Mouse (Mus musculus) erythroblast, embryonic 14.5 days (primary cell): ENCODE measurements around the gene Il9. TPM values are rescaled to one million over a fixed set of nuclear protein-coding genes. Genes with fewer than 3 reads are reported as not detected.

Experiments
- H3K27me3 ChIP-seq: 2 replicates; pipeline ENCODE4 v1.6.1; 2012; ENCODE audit warnings: inconsistent platforms; ENCODE audit not compliant: control insufficient read depth
- H3K36me3 ChIP-seq: 2 replicates; pipeline ENCODE4 v1.6.1; 2012; ENCODE audit warnings: mild to moderate bottlenecking, inconsistent platforms; ENCODE audit not compliant: control insufficient read depth
- H3K4me1 ChIP-seq: 2 replicates; pipeline ENCODE4 v1.6.1; 2012; ENCODE audit warnings: inconsistent platforms; ENCODE audit not compliant: control insufficient read depth
- H3K4me3 ChIP-seq: replicated peaks from 2 replicates; pipeline ENCODE3; 2012; ENCODE audit warnings: moderate library complexity, mild to moderate bottlenecking, inconsistent platforms
- H3K9me3 ChIP-seq: 2 replicates; pipeline ENCODE4 v1.6.1; 2012; ENCODE audit warnings: low read length, inconsistent platforms, mixed read lengths; ENCODE audit not compliant: control insufficient read depth
- GATA1 ChIP-seq: IDR thresholded peaks from 2 replicates; pipeline ENCODE4 v1.6.1; 2012; ENCODE audit warnings: low read length, inconsistent platforms, mixed read lengths
- TAL1 ChIP-seq: IDR thresholded peaks from 3 replicates; pipeline ENCODE4 v1.6.1; 2012; ENCODE audit warnings: low read length, inconsistent platforms, mixed read lengths
- polyA plus RNA-seq: library from polyadenylated mRNA; stranded (reverse); fragments of >175 nt; gene quantifications from 2 replicates; pipeline ENCODE4 v1.2.3, GENCODE M21; 2012

The Il9 gene
- polyA plus RNA-seq, 1 experiment = not detected

DNA sequence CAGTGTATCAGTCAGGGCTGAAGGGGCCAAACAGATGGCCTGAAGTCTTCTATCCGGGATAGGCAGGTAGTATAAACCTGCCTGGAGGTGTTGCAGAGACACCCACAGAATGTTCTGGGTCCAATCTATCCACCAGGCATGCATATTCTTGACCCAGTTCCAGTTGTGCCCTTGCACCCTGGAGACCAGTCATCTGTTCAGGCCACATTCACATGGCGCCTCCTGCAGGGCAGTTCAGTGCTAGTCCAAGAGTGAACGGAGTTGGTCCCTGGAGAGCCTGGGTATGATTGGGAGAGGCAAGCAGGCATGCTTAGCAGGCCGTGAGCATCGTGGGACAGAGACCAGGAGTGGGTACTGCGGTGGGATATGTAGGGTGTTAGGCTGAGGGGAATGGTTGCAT, 4.0 kb downstream of the Il9 start:
- no peaks in the 10 kb centered on the region for H3K27me3 ChIP-seq
- TF ChIP-seq TAL1 (no peak), GATA1 (no peak)
- no peaks in the 10 kb centered on the region for H3K4me1 ChIP-seq
- no peaks in the 10 kb centered on the region for H3K9me3 ChIP-seq
- H3K4me3 ChIP-seq = no peak overlapping the region
- no peaks in the 10 kb centered on the region for H3K36me3 ChIP-seq

DNA sequence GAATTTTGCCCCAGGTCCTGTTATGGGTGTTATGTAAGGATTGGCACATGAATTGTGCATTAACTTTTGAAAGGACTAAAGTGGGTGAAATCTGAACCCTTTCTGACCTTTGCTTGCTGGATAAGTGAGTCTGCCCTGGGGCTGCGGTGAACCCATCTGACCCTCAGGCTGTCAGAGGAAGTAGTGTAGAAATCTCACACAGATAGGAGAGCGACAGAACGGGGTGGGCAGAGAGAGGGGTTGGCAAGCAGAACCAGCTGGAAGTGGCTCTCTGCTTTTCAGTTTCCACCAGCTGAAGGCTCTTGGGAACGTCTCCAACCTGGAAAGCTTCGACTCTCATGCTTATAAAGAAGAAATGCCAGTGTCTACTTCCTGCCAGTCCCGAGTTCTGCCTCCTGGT, 4.8 kb downstream of the Il9 start:
- TF ChIP-seq GATA1 (no peak), TAL1 (no peak)
- no peaks in the 10 kb centered on the region for H3K36me3 ChIP-seq
- H3K27me3 ChIP-seq = no peaks in the 10 kb centered on the region

DNA sequence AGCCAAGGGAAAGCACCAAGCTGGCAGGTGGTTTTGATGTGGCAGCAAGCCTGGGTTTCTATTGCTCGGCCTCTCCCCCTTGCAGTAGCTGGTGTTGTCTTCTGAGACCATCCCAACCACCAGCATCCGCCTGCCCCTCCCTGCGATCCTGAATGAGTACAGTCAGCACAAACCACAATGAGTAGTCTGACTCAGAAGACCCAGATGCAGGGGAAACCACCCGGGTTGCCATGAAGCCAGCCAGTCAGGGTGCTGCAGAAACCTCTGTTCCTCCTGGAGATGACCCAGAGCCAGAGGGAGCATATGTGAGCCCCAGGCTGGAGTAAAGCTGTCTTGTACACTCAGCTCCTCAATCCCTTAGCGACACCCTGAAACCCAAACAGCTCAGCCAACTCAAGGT, 5.3 kb downstream of the Il9 start:
- Histone ChIP-seq H3K4me3 (no peak overlapping the region), H3K4me1 (no peaks in the 10 kb centered on the region), H3K36me3 (no peaks in the 10 kb centered on the region), H3K9me3 (no peaks in the 10 kb centered on the region), H3K27me3 (no peaks in the 10 kb centered on the region)
- TF ChIP-seq GATA1 = no peak

More for the DNA sequence above, 4.8 kb downstream of the Il9 start:
- H3K9me3 ChIP-seq = no peaks in the 10 kb centered on the region
- no peaks in the 10 kb centered on the region for H3K4me1 ChIP-seq
- no peak overlapping the region for H3K4me3 ChIP-seq

DNA sequence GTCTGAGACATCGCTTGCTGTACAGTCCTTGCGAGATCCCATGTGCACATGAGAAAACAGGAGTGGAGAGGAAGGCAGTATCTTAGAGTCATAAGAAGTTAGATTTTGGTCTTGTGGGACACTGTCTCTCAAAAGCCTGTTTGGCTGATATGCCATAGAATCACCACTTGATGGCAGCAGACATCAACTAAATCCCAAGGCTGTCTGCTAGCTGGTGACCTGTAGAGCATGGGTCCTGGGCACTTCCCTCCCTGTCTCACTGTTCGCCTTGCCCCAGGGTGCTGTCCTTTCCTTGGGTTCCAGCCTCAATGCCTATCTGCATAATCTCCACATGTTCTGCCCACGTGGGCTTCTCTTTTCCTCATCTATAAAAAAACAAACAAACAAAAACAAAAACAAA, 6.7 kb downstream of the Il9 start:
- no peaks in the 10 kb centered on the region for H3K9me3 ChIP-seq
- TF ChIP-seq GATA1 = no peak
- TF ChIP-seq TAL1 = no peak
- H3K27me3 ChIP-seq = no peaks in the 10 kb centered on the region
- H3K4me1 ChIP-seq = no peaks in the 10 kb centered on the region
- H3K4me3 ChIP-seq = no peak overlapping the region
- H3K36me3 ChIP-seq = no peaks in the 10 kb centered on the region; the same call in 1 of the 2 replicates

DNA sequence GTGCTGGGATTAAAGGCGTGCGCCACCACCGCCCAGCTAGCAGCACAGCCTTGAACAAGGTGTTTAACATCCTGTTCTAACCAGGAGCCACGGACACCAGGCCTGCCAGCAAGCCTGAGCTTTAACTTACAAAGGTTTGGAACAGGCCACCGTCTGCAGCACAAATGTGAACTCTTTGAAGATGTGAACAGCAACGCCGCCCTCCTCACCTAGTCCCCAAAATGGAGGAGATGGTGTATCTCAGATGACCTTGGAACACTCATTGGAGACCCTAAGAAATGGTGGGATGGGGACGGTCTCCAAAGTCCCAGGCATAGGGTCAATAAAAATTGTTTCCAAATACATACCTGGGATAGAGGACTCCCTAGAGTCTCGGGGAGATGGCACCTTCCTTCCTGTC, 9.4 kb downstream of the Il9 start:
- no peak for TF ChIP-seq GATA1
- TF ChIP-seq TAL1 = no peak
- H3K27me3 ChIP-seq = no peaks in the 10 kb centered on the region
- H3K36me3 ChIP-seq = no peaks in the 10 kb centered on the region; the same call in 1 of the 2 replicates
- H3K9me3 ChIP-seq = no peaks in the 10 kb centered on the region
- no peaks in the 10 kb centered on the region for H3K4me1 ChIP-seq
- H3K4me3 ChIP-seq = no peak overlapping the region

DNA sequence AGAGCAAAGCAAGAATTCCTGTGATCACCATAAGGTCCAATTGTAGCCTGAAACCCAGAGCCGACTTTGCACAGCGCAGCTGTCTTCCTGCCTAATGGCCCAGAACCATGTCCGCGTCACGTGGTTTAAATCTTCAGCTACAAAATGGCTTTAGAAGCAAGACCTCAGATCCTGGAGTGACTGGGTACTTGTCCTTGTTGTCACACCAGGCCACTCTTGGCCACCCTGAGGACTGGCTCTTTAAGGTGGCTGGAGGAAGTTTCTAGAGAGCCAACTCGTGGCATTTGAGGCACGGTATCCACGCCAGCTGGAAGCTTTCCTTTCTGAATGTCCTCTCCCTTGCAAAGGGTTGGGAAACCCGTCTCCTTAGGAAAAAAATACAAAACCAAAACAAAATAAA, 10.1 kb downstream of the Il9 start:
- Histone ChIP-seq H3K36me3 (no peaks in the 10 kb centered on the region; the same call in 1 of the 2 replicates), H3K27me3 (no peaks in the 10 kb centered on the region), H3K4me3 (no peak overlapping the region), H3K9me3 (no peaks in the 10 kb centered on the region), H3K4me1 (no peaks in the 10 kb centered on the region)
- TF ChIP-seq TAL1 = no peak
- no peak for TF ChIP-seq GATA1

DNA sequence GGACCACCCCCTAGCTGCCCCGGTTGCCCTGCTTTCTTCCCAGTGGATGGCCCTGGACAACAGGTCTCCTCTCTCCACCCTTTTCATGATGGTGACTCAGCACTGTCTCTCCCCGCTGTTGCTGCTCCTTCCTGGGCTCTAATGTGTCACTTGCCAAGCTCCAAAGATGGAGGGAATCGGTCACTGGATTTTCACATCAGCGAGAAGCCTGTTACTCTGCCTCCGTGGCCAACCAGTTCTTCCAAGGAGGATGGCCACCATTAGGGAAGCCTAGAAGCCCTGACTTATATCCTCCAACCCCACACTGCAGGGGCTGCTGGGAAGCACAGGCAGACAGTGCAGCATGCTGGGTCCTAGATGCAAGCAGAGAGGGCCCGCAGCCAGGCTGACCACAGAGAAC, 10.8 kb downstream of the Il9 start:
- Histone ChIP-seq H3K4me3 (no peak overlapping the region), H3K9me3 (no peaks in the 10 kb centered on the region), H3K36me3 (no peaks in the 10 kb centered on the region; the same call in 1 of the 2 replicates), H3K27me3 (no peaks in the 10 kb centered on the region), H3K4me1 (no peaks in the 10 kb centered on the region)
- TF ChIP-seq GATA1 (no peak), TAL1 (no peak)

DNA sequence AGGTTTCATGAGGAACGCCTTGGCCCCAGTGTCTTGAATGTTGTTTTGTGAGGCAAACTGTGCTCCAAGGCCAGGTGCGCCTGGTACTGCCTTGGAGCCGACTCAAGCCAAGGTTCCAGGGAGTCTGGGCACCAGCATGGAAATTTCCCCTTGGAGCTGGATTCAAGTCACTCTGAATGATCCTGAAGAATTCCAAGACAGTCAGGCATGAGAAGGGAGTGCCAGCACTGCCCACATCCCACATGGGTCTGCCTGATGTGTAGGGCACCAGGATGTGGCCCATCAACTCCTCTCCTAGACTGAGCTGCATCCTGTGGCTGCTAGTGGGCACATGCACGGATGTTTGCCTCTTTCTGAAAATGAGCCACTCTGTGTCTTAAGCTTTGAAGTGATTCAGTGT, 13.5 kb downstream of the Il9 start:
- H3K27me3 ChIP-seq = no peaks in the 10 kb centered on the region
- no peaks in the 10 kb centered on the region; the same call in 1 of the 2 replicates for H3K36me3 ChIP-seq
- TF ChIP-seq TAL1 = no peak
- no peak for TF ChIP-seq GATA1
- no peak overlapping the region for H3K4me3 ChIP-seq
- no peaks in the 10 kb centered on the region for H3K4me1 ChIP-seq
- H3K9me3 ChIP-seq = no peaks in the 10 kb centered on the region

DNA sequence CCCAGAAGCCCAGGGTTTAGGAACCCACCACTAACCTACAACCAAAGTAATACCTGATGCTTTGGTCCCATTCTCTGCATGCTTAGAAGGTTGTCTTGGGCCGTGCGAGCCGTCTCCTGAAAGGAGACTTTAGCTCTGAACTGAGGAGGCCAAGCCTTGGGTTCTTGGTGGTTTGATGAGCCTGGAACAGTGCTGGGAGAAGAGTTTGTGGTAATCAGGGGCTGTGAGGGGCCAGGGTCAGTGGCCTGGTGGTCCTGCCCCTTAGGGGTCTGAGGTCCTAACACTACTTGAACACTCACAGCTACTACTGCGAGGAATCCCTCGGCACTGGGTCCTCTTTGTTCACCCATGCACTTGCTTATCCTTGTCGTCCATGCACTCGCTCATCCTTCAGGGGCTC, 14.3 kb downstream of the Il9 start:
- Histone ChIP-seq H3K9me3 (no peaks in the 10 kb centered on the region), H3K4me3 (no peak overlapping the region), H3K27me3 (no peaks in the 10 kb centered on the region), H3K4me1 (no peaks in the 10 kb centered on the region), H3K36me3 (no peaks in the 10 kb centered on the region; the same call in 1 of the 2 replicates)
- TF ChIP-seq TAL1 = no peak
- no peak for TF ChIP-seq GATA1

DNA sequence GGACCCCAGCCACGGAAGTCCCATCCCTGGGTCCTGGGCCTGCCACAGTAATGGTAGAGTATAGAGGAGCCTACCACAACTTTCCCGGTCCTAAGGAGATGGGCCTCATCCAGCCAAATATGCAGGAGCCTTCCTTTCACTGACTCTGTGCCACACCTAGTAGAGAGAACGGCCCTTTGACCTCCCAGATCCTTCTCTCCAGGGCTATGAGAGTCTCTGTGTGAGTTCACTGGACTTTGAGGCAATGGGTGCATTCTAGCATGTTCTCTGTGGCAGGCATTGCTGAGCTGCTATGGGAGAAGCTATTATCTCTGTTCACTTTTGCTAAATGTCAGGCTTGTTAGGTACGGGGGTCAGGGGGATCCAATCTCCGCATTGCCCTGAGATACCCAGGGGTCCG, 18.3 kb downstream of the Il9 start:
- H3K4me1 ChIP-seq = no peaks in the 10 kb centered on the region
- no peaks in the 10 kb centered on the region for H3K9me3 ChIP-seq
- TF ChIP-seq TAL1 (no peak), GATA1 (no peak)
- no peak overlapping the region for H3K4me3 ChIP-seq
- no peaks in the 10 kb centered on the region for H3K27me3 ChIP-seq
- H3K36me3 ChIP-seq = no peaks in the 10 kb centered on the region; the same call in 1 of the 2 replicates
